Mouse (Mus musculus) neural tube, embryonic 12.5 days (tissue): ENCODE data around the gene Rph3al. TPM values are rescaled to one million over a fixed set of nuclear protein-coding genes. Genes with fewer than 3 reads are reported as not detected.

ENCODE experiments used
- ATAC-seq: fragments of 200-750 bp; cut with Nextera tagmentation; 2 replicates; pipeline ENCODE4 v1.8.0; 2017; ENCODE audit warnings: low read depth, mild to moderate bottlenecking, moderate TSS enrichment, moderate library complexity; ENCODE audit not compliant: low FRiP score
- H3K27ac ChIP-seq: fragments of 300-500 bp; sonication (generic); 2 replicates; pipeline ENCODE4 v1.5.1; 2016
- H3K27me3 ChIP-seq: fragments of 300-500 bp; sonication (generic); replicated peaks from 2 replicates; pipeline ENCODE4 v1.6.1; 2016; ENCODE audit warnings: mild to moderate bottlenecking
- H3K36me3 ChIP-seq: fragments of 300-500 bp; sonication (generic); 2 replicates; pipeline ENCODE4 v1.6.1; 2016; ENCODE audit warnings: mild to moderate bottlenecking
- H3K4me1 ChIP-seq: fragments of 300-500 bp; sonication (generic); 2 replicates; pipeline ENCODE4 v1.6.1; 2016
- H3K4me2 ChIP-seq: fragments of 300-500 bp; sonication (generic); replicated peaks from 2 replicates; pipeline ENCODE4 v1.6.1; 2016; ENCODE audit warnings: mild to moderate bottlenecking
- H3K4me3 ChIP-seq: fragments of 300-500 bp; sonication (generic); 2 replicates; pipeline ENCODE4 v1.5.1; 2016
- H3K9ac ChIP-seq: fragments of 300-500 bp; sonication (generic); 2 replicates; pipeline ENCODE4 v1.6.1; 2016; ENCODE audit warnings: mild to moderate bottlenecking
- H3K9me3 ChIP-seq: fragments of 300-500 bp; sonication (generic); 2 replicates; pipeline ENCODE4 v1.6.1; 2016; ENCODE audit warnings: mild to moderate bottlenecking
- WGBS: fragments of 180-500 bp; shearing (Covaris S2); methylation state at CpG from one replicate; pipeline ENCODE4 v1.1.7; 2016; 5-methylcytosine and 5-hydroxymethylcytosine counted together
- polyA plus RNA-seq: library from polyadenylated mRNA; unstranded; fragments of >200 nt; fragmentation: Nextera tagmentation; extraction: Ambion mirVana; gene quantifications from 2 replicates; pipeline ENCODE4 v1.2.1, GENCODE M21; 2016

Gene Rph3al
- polyA plus RNA-seq, 1 experiment from 2014 or later = 1.1 TPM

DNA sequence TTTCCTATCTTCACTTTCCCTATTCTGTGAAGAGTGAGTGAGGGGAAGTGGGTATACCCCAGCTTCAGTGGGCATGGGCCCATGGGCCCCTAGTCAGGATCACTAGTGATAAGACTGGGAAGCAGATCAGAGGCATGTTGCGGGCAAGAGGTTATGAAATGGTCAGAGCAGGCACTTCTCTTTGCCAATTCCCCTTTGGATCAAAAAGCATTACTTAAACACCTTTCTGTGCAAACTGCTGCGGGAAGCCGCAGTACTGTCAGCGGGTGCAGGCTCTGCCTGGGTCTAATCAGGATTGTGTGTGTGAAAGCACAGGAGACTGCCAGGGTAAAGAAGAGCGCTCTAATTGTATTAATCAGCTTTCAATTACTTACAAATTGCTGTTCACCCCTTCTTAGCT lies 67.8 kb downstream of the Rph3al start:
- peaks cover 14% of the 10 kb centered on the region for H3K4me1 ChIP-seq
- 80% methylated on average over 5 of the region's 5 CpGs for WGBS
- no peak overlapping the region for H3K4me3 ChIP-seq
- H3K9me3 ChIP-seq = no peaks in the 10 kb centered on the region
- H3K4me2 ChIP-seq = no peak overlapping the region
- no peak for ATAC-seq
- H3K27me3 ChIP-seq = no peaks in the 10 kb centered on the region
- H3K9ac ChIP-seq = no peak overlapping the region
- no peak overlapping the region for H3K27ac ChIP-seq
- no peaks in the 10 kb centered on the region for H3K36me3 ChIP-seq

- Histone ChIP-seq H3K27ac (no peak overlapping the region), H3K4me3 (no peak overlapping the region), H3K9ac (no peak overlapping the region), H3K9me3 (no peaks in the 10 kb centered on the region), H3K27me3 (no peaks in the 10 kb centered on the region), H3K4me1 (peaks cover 14% of the 10 kb centered on the region), H3K36me3 (no peaks in the 10 kb centered on the region), H3K4me2 (no peak overlapping the region)
- ATAC-seq = no peak
- WGBS = 46% methylated on average over 5 of the region's 5 CpGs
These were observed 68.3 kb downstream of the Rph3al start for GRCm38 (mm10) chr11:75869898-75870297.

GRCm38 (mm10) chr11:75866861-75867260 lies 71.4 kb downstream of the Rph3al start:
- ATAC-seq = no peak
- H3K27ac ChIP-seq = no peak overlapping the region
- H3K4me2 ChIP-seq = no peak overlapping the region
- H3K9me3 ChIP-seq = no peaks in the 10 kb centered on the region
- no peak overlapping the region for H3K9ac ChIP-seq
- H3K36me3 ChIP-seq = no peaks in the 10 kb centered on the region
- peaks cover 17% of the 10 kb centered on the region for H3K4me1 ChIP-seq
- 75% methylated on average over 4 of the region's 4 CpGs for WGBS
- H3K27me3 ChIP-seq = no peaks in the 10 kb centered on the region
- H3K4me3 ChIP-seq = no peak overlapping the region

DNA sequence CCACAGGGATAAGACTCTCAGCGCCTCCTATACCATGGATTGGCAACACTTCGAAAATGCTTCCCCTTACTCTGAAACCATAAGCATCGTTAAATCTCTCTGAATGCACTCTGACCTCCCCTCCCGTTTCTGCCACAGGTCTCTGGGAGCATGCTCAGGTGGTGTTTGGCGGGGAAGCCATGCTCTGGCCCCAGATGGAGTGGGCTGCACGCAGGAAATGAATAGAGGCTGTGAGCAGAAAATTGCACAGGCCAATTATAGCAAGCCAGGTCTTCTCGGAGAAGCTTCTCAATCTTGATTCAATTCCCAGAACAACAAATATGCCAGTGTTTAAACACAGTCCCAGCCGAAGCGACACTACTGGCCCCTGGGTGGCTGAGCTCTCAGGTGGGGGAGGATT lies 72.4 kb downstream of the Rph3al start:
- Histone ChIP-seq H3K4me1 (peaks cover 17% of the 10 kb centered on the region), H3K36me3 (no peaks in the 10 kb centered on the region), H3K27me3 (no peaks in the 10 kb centered on the region), H3K27ac (no peak overlapping the region), H3K4me2 (no peak overlapping the region), H3K9ac (no peak overlapping the region), H3K4me3 (no peak overlapping the region), H3K9me3 (no peaks in the 10 kb centered on the region)
- 37% methylated on average over 9 of the region's 9 CpGs for WGBS
- ATAC-seq = no peak

DNA sequence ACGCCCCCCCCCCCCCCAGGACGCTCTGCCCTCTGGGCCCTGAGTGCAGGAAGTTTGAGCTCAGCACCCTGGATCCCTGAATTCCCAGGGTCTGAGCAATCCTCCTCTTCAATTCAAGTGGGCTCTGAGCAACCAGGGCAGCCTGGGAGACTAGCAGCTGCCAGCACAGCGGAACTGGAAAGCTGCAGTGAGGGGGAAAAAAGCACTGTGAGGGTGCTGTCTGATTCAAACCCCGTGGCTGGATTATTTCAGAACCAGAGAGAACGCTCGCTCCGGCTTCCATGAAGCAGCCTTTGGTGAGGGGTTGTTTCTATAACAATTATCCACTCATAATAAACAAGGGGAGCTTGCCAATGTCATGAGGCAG lies 73.0 kb downstream of the Rph3al start:
- Histone ChIP-seq H3K27me3 (no peaks in the 10 kb centered on the region), H3K4me2 (no peak overlapping the region), H3K36me3 (no peaks in the 10 kb centered on the region), H3K9ac (no peak overlapping the region), H3K9me3 (no peaks in the 10 kb centered on the region), H3K4me1 (peaks cover 17% of the 10 kb centered on the region), H3K4me3 (no peak overlapping the region), H3K27ac (no peak overlapping the region)
- ATAC-seq = no peak
- WGBS = 39% methylated on average over 7 of the region's 7 CpGs

DNA sequence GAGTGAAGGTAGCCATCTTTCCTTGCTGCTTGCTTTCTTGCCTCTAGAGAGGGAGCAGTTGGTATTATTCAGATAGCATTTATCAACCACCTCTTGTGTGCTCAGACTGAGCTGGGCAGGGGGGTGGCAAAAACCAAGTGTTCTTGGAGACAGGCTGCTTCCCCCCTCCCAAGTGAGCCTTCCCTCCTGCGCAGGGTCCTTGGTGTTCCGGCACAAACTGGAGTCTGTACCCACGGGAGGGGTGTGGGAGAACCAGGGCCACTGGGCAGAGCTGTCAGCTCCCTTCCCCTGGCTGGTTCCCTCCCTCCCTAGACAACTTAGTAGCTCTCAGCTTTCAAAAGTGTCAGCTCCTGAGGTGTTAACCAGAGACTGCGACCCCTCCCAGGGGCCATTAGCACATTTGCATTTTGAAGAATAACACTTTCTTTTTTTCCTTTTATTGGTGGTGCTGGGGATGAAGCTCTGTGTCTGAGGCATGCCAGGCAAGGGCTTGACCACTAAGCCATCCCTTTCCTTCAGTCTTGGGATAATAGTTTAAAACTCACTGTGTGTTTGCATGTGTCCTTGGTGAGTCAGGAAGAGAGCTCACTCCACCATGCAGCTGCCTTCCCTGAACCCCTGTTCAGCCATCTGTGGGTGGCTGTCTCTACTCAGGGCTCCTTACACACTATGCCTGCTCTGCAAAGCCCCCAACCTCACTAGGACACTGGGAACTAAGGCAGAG lies 73.5 kb downstream of the Rph3al start:
- WGBS = 22% methylated on average over 4 of the region's 4 CpGs
- no peak for ATAC-seq
- H3K27ac ChIP-seq = no peak overlapping the region
- no peak overlapping the region for H3K9ac ChIP-seq
- H3K27me3 ChIP-seq = no peaks in the 10 kb centered on the region
- no peak overlapping the region for H3K4me2 ChIP-seq
- no peak overlapping the region for H3K4me3 ChIP-seq
- no peaks in the 10 kb centered on the region for H3K9me3 ChIP-seq
- peaks cover 11% of the 10 kb centered on the region for H3K4me1 ChIP-seq
- no peaks in the 10 kb centered on the region for H3K36me3 ChIP-seq

DNA sequence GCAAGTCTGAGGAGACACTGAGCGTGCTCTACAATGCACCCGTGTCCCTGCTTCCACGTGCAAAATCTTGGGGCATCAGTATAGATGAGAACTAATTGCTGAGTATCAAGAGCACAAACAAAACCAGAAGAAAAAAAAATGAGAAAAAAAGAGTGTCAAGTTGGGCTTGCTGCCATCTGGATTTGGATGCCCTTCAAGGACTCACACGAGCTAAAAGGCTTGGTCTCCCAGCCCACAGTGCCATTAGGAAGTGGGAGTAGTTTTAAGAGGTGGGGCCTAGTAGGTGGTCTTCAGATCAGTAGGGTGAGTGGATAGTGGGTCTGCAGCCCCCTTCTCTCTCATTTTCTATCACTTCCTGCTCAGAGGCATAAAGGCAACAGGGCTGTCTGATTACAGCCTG lies 75.8 kb downstream of the Rph3al start:
- H3K9me3 ChIP-seq = no peaks in the 10 kb centered on the region
- no peak overlapping the region for H3K9ac ChIP-seq
- no peak overlapping the region for H3K4me2 ChIP-seq
- ATAC-seq = no peak
- H3K27ac ChIP-seq = no peak overlapping the region
- no peak overlapping the region for H3K4me3 ChIP-seq
- H3K36me3 ChIP-seq = no peaks in the 10 kb centered on the region
- H3K4me1 ChIP-seq = peaks cover 15% of the 10 kb centered on the region
- no peaks in the 10 kb centered on the region for H3K27me3 ChIP-seq
- WGBS = 86% methylated on average over 4 of the region's 4 CpGs

DNA sequence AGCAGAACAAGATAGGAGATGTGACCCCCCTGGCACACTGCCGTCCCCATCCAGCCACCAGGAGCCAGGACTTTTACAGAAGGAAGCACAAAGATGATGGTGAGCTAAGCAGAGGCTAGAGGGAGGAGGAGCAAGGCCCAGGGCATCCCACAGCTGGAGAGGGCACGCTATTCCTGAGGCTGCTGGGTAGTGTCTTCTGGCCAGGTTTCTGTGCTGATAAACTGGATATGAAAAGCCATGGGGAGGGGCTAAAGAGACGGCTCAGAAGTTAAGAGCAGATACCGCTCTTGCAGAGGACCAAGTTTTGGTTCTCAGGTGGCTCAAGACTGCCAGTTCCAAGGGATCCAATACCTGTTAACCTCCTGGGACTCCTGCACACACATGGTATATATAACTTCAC lies 76.6 kb downstream of the Rph3al start:
- H3K27me3 ChIP-seq = no peaks in the 10 kb centered on the region
- H3K36me3 ChIP-seq = no peaks in the 10 kb centered on the region
- peaks cover 15% of the 10 kb centered on the region for H3K4me1 ChIP-seq
- H3K4me2 ChIP-seq = no peak overlapping the region
- 76% methylated on average over 4 of the region's 4 CpGs for WGBS
- ATAC-seq = no peak
- H3K9ac ChIP-seq = no peak overlapping the region
- no peak overlapping the region for H3K27ac ChIP-seq
- no peak overlapping the region for H3K4me3 ChIP-seq
- no peaks in the 10 kb centered on the region for H3K9me3 ChIP-seq

DNA sequence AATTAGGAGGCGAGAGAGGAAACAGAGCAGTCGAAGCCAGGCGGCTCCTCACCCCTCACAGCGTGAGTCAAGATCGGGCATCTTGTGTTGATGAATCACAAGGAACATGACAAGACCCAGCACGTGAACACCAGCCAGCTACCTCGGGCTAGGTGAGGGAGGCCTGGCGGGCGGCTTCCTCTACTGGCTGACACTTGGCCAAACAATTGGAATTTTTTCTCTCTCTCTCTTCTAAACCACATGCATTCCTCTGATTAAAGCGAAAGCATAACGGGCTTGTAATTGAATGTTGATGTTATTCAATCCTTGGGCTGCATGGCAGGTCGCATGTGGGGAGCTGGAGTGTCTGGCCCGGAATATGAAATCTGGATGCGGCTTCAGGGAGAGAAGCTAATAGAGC lies 77.0 kb downstream of the Rph3al start:
- no peak for ATAC-seq
- Histone ChIP-seq H3K27me3 (no peaks in the 10 kb centered on the region), H3K4me2 (no peak overlapping the region), H3K36me3 (no peaks in the 10 kb centered on the region), H3K4me1 (peaks cover 15% of the 10 kb centered on the region), H3K9ac (no peak overlapping the region), H3K27ac (no peak overlapping the region), H3K9me3 (no peaks in the 10 kb centered on the region), H3K4me3 (no peak overlapping the region)
- WGBS = 76% methylated on average over 14 of the region's 14 CpGs

DNA sequence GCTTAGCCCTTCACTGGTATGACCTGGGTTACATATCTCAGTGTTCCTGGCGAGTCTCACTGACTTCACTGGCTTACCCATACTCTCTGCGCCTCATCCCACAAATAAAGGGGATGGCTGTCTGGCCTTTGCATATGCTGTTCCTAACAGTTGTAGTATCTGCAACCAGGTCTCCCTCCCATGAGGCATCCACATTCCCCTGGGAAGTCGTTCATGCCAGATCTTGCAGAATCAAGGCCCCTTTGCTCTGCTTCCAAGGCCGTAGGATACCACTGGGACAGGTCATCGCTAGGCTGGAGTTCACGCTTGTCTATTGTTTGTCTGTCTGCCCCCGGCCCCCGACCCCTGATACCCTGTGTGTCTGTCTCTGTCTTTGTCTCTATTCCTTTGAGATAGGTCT lies 78.8 kb downstream of the Rph3al start:
- Histone ChIP-seq H3K9me3 (no peaks in the 10 kb centered on the region), H3K36me3 (no peaks in the 10 kb centered on the region), H3K27ac (no peak overlapping the region), H3K4me1 (0 out of 2 replicates have a peak, but pooled peaks cover 6% of the 10 kb centered on the region), H3K9ac (no peak overlapping the region), H3K27me3 (no peaks in the 10 kb centered on the region), H3K4me2 (no peak overlapping the region), H3K4me3 (no peak overlapping the region)
- 67% methylated on average over 8 of the region's 8 CpGs for WGBS
- no peak for ATAC-seq

- H3K27ac ChIP-seq = no peak overlapping the region
- WGBS = 46% methylated on average over 2 of the region's 2 CpGs
These were observed 79.3 kb downstream of the Rph3al start for GRCm38 (mm10) chr11:75858975-75859374.

DNA sequence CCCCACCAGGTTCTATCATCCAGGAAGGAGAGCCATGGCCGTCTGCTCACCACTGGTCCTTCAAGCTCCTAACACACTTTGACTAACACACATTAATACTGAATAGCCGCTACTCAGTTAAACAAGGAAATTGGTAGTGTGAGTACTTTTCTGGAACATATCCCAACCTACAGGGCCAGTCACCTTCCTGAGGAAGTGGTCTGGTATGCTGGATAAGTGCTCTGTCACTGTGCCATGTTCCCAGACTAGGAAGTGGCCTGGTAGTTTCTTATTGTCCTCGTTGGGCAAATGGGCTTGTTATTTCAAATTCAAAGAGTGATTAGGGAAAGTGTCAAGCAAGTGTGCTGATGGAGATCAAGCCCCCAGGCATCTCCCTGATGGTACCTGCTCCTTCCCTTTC lies 80.4 kb downstream of the Rph3al start:
- H3K27ac ChIP-seq = no peak overlapping the region
- H3K9me3 ChIP-seq = no peaks in the 10 kb centered on the region
- 79% methylated on average over 3 of the region's 3 CpGs for WGBS
- ATAC-seq = no peak
- no peak overlapping the region for H3K9ac ChIP-seq
- no peak overlapping the region for H3K4me2 ChIP-seq
- H3K36me3 ChIP-seq = no peaks in the 10 kb centered on the region
- peaks cover 5% of the 10 kb centered on the region; the same call in 1 of the 2 replicates for H3K4me1 ChIP-seq
- H3K27me3 ChIP-seq = no peaks in the 10 kb centered on the region
- no peak overlapping the region for H3K4me3 ChIP-seq

More at GRCm38 (mm10) chr11:75858975-75859374, 79.3 kb downstream of the Rph3al start:
- 0 out of 2 replicates have a peak, but pooled peaks cover 5% of the 10 kb centered on the region for H3K4me1 ChIP-seq
- no peaks in the 10 kb centered on the region for H3K36me3 ChIP-seq
- H3K4me2 ChIP-seq = no peak overlapping the region
- H3K27me3 ChIP-seq = no peaks in the 10 kb centered on the region
- no peaks in the 10 kb centered on the region for H3K9me3 ChIP-seq
- H3K9ac ChIP-seq = no peak overlapping the region
- H3K4me3 ChIP-seq = no peak overlapping the region
- no peak for ATAC-seq

DNA sequence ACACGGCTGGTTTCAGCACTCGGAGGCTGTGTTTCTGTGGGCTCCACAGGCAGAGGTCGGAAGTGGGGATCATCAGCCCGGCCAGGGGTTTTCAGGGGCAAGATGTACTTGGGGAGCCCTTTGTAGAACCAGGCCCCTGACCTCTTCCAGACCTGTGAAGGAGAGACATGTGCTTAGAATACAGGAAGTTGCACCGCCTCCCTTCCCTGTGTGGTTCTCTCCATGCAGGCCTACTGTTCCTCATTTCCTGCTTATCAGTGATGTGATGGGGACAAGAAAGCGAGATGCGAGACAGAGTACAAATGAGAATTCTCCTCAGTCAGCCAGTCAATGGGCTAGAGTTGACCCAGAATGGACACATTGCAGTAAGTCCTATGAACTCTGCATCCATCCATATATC lies 83.9 kb downstream of the Rph3al start:
- no peak overlapping the region for H3K4me2 ChIP-seq
- no peaks in the 10 kb centered on the region for H3K9me3 ChIP-seq
- H3K4me3 ChIP-seq = no peak overlapping the region
- H3K27ac ChIP-seq = no peak overlapping the region
- 90% methylated on average over 7 of the region's 7 CpGs for WGBS
- peaks cover 5% of the 10 kb centered on the region; the same call in 1 of the 2 replicates for H3K4me1 ChIP-seq
- no peak overlapping the region for H3K9ac ChIP-seq
- no peaks in the 10 kb centered on the region for H3K27me3 ChIP-seq
- ATAC-seq = no peak
- no peaks in the 10 kb centered on the region for H3K36me3 ChIP-seq
